Mouse (Mus musculus) limb, embryonic 12.5 days (tissue): ENCODE measurements around the gene Ttll12. TPM values are rescaled to one million over a fixed set of nuclear protein-coding genes. Genes with fewer than 3 reads are reported as not detected.

Experiments used
- ATAC-seq: fragments of 200-750 bp; cut with Nextera tagmentation; 2 replicates; pipeline ENCODE4 v1.8.0; 2017; ENCODE audit warnings: low read depth, moderate TSS enrichment; ENCODE audit not compliant: insufficient number of reproducible peaks, insufficient read depth, low FRiP score, low TSS enrichment
- H3K27ac ChIP-seq: fragments of 300-500 bp; sonication (generic); 2 replicates; pipeline ENCODE4 v1.5.1; 2016; ENCODE audit warnings: mild to moderate bottlenecking, moderate library complexity
- H3K27me3 ChIP-seq: fragments of 300-500 bp; sonication (generic); 2 replicates; pipeline ENCODE4 v1.6.1; 2016; ENCODE audit warnings: mild to moderate bottlenecking, moderate library complexity
- H3K36me3 ChIP-seq: fragments of 300-500 bp; sonication (generic); 2 replicates; pipeline ENCODE4 v1.6.1; 2016; ENCODE audit warnings: mild to moderate bottlenecking, moderate library complexity
- H3K4me1 ChIP-seq: fragments of 300-500 bp; sonication (generic); replicated peaks from 2 replicates; pipeline ENCODE4 v1.6.1; 2016
- H3K4me2 ChIP-seq: fragments of 300-500 bp; sonication (generic); 2 replicates; pipeline ENCODE4 v1.6.1; 2016; ENCODE audit warnings: mild to moderate bottlenecking, moderate library complexity
- H3K4me3 ChIP-seq: fragments of 300-500 bp; sonication (generic); replicated peaks from 2 replicates; pipeline ENCODE4 v1.5.1; 2016; ENCODE audit warnings: mild to moderate bottlenecking
- H3K9ac ChIP-seq: fragments of 300-500 bp; sonication (generic); replicated peaks from 2 replicates; pipeline ENCODE4 v1.6.1; 2016; ENCODE audit warnings: mild to moderate bottlenecking, moderate library complexity
- H3K9me3 ChIP-seq: fragments of 300-500 bp; sonication (generic); 2 replicates; pipeline ENCODE4 v1.6.1; 2016; ENCODE audit warnings: mild to moderate bottlenecking, moderate library complexity
- WGBS: fragments of 180-500 bp; shearing (Covaris S2); methylation state at CpG from one replicate; pipeline ENCODE4 v1.1.7; 2016; 5-methylcytosine and 5-hydroxymethylcytosine counted together
- polyA plus RNA-seq: library from polyadenylated mRNA; unstranded; fragments of >200 nt; fragmentation: Nextera tagmentation; extraction: Ambion mirVana; gene quantifications from 2 replicates; pipeline ENCODE4 v1.2.1, GENCODE M21; 2016

Gene Ttll12
- polyA plus RNA-seq, 1 experiment from 2014 or later: 44.7 TPM

DNA sequence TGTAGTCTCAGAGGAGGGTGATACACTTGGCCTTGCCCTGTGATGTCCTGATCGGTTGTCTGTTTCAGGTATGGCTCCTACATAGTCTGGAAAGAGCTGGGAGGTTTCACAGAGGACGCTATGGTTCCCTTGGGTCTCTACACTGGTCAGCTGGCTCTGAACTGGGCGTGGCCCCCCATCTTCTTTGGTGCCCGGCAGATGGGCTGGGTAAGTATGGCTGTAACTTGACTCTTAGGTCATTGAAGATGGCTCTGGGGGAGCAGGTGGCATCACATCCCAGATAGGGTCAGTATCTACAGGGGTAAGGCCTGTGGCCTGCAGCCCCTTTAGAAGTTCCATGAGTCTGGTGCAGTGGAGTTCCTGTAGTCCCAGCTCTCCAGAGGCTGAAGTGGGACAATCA is 22.8 kb downstream of the Ttll12 start:
- 89% methylated on average over 4 of the region's 4 CpGs for WGBS
- H3K36me3 ChIP-seq: peaks cover 34% of the 10 kb centered on the region
- no peak overlapping the region for H3K27ac ChIP-seq
- no peak overlapping the region for H3K4me3 ChIP-seq
- no peak overlapping the region for H3K4me2 ChIP-seq
- H3K9ac ChIP-seq: no peak overlapping the region
- no peaks in the 10 kb centered on the region for H3K9me3 ChIP-seq
- no peak for ATAC-seq
- no peaks in the 10 kb centered on the region for H3K27me3 ChIP-seq
- H3K4me1 ChIP-seq: no peaks in the 10 kb centered on the region

DNA sequence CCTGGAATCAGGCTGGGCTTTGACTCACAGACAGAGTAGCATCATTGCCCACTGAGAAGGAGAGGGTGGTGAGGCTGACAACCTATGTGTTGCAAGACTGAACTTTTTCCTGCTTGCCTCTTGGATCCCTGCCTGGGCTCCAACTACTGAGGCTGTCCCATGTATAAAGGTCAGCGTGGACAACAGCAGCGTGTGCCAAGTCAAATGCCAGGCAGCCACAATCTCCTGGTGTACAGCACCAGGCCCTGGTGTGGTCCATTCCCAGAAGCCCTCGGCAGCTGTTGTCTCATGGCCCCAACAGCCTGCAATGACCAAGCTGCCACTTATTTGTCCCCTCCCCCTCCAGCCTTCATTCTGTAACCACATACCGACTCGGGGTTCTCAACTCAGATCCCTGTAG is 23.3 kb downstream of the Ttll12 start:
- Histone ChIP-seq H3K4me3 (no peak overlapping the region), H3K4me1 (no peaks in the 10 kb centered on the region), H3K27me3 (no peaks in the 10 kb centered on the region), H3K9me3 (no peaks in the 10 kb centered on the region), H3K4me2 (no peak overlapping the region), H3K9ac (no peak overlapping the region), H3K36me3 (peaks cover 29% of the 10 kb centered on the region), H3K27ac (no peak overlapping the region)
- WGBS: 90% methylated on average over 5 of the region's 5 CpGs
- no peak for ATAC-seq

DNA sequence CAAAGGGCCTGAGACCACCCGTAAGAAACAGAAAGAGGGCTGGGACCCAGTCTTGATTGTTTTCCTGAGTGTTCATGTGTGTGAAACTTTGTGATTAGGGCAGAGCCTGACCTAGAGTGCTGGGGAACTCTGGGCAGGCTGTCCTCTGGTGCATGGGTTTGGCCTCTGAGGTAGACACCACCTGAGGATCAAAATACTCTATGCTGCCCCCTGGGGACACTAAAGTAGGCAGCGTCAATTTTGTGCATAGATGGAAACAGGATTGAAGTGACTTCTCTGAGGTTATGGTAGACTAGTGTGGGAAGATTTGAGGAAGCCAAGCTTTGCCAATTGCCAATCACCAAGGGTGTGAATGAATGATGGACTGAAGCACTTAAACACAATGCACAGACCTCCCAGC is 24.3 kb downstream of the Ttll12 start:
- WGBS: 73% methylated on average over 2 of the region's 2 CpGs

DNA sequence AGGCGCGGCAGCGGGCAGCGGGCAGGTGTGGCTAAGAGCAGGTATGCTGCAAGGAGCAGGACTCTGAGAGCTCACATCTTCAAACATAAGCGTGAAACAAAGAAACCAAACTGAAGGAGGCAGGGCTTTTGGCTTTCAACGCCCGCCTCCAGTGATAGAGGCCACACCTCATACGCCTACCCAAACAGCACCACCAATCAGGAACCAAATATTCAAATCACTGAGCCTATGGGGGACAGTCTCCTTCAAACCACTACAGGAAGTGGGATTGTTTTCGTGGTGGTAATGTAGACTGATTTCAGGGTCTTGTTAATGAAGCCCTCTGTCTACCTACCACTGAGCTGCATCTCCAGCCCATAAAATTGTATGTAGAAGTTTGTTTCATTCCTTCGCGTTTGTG is 25.3 kb downstream of the Ttll12 start:
- no peak for ATAC-seq

More for the DNA sequence above, 24.3 kb downstream of the Ttll12 start:
- no peaks in the 10 kb centered on the region for H3K9me3 ChIP-seq
- no peak overlapping the region for H3K4me3 ChIP-seq
- no peak overlapping the region for H3K4me2 ChIP-seq
- ATAC-seq: no peak
- H3K9ac ChIP-seq: no peak overlapping the region
- no peaks in the 10 kb centered on the region for H3K4me1 ChIP-seq
- peaks cover 19% of the 10 kb centered on the region for H3K36me3 ChIP-seq
- H3K27me3 ChIP-seq: no peaks in the 10 kb centered on the region
- H3K27ac ChIP-seq: no peak overlapping the region

DNA sequence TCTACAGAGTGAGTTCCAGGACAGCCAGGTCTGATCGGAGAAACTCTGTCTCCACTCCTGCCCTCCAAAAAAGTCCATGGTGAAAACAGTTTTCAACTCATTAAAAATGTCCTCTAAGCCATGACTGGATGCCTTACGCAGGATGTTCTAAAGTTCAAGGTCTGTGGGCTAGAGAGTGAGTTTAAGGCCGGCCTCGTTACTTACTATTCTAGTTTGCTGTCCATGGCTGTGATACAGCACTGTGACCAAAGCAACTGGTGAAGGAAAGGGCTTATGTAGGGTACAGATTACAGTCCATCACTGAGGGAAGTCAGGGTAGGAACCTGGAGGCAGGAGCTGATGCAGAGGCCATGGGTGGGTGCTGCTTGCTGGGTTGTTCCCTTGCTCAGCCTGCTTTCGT is 26.4 kb downstream of the Ttll12 start:
- ATAC-seq: no peak

More for the DNA sequence above, 25.3 kb downstream of the Ttll12 start:
- H3K9me3 ChIP-seq: no peaks in the 10 kb centered on the region
- H3K4me1 ChIP-seq: no peaks in the 10 kb centered on the region
- H3K4me2 ChIP-seq: no peak overlapping the region
- H3K27me3 ChIP-seq: no peaks in the 10 kb centered on the region
- H3K36me3 ChIP-seq: peaks cover 9% of the 10 kb centered on the region
- no peak overlapping the region for H3K27ac ChIP-seq
- WGBS: 60% methylated on average over 11 of the region's 11 CpGs
- H3K4me3 ChIP-seq: no peak overlapping the region
- H3K9ac ChIP-seq: no peak overlapping the region

DNA sequence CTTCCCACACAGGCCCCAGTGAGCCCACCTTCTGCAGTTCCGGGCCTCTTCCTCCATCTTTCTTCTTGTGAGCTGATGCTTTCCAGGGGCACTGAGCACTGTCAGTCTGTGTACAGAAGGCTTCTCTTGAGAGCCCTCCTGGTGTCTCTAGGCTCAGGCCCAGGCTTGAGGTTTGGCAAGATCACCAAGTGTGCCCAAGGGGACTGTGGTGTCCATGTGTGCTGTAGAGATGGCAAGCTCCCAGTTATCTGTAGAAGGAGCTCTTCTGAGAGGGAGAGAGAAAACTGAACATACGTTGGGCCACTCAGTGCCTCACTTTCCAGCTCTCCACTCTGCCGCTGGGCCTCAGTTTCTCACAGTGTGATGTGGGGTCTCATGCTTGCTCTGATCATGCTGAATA is 27.2 kb downstream of the Ttll12 start:
- H3K4me3 ChIP-seq: no peak overlapping the region
- WGBS: 90% methylated on average over 3 of the region's 3 CpGs
- H3K4me1 ChIP-seq: peaks cover 10% of the 10 kb centered on the region
- ATAC-seq: no peak
- H3K9me3 ChIP-seq: no peaks in the 10 kb centered on the region
- H3K27me3 ChIP-seq: peaks cover 2% of the 10 kb centered on the region; the same call in 1 of the 2 replicates
- H3K27ac ChIP-seq: no peak overlapping the region
- H3K9ac ChIP-seq: no peak overlapping the region
- no peaks in the 10 kb centered on the region for H3K36me3 ChIP-seq
- no peak overlapping the region for H3K4me2 ChIP-seq

More for the DNA sequence above, 26.4 kb downstream of the Ttll12 start:
- Histone ChIP-seq H3K36me3 (no peaks in the 10 kb centered on the region), H3K4me1 (peaks cover 4% of the 10 kb centered on the region), H3K27ac (no peak overlapping the region), H3K27me3 (no peaks in the 10 kb centered on the region), H3K4me2 (no peak overlapping the region), H3K9me3 (no peaks in the 10 kb centered on the region), H3K4me3 (no peak overlapping the region), H3K9ac (no peak overlapping the region)
- 93% methylated on average over 5 of the region's 5 CpGs for WGBS

DNA sequence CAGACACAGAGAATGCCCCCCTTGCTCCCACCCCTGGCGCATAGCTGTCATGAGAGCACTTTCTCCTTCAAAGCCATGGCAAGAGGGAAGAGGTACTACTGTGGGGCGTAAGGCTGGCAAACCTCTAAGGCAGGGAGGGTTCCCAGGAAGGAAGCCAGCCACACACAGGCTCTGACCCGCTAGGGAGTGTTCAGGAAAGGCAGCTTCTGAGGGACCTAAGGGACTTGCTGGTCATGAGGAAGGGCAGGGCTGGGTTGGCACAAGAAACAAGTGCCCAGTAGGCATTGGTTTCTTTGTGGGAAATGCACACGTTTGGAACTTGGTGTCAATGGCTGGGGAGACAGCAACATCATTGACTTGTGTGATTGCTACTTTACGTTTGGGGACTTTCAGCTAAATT is 29.0 kb downstream of the Ttll12 start:
- Histone ChIP-seq H3K9ac (no peak overlapping the region), H3K4me3 (no peak overlapping the region), H3K4me2 (no peak overlapping the region), H3K36me3 (no peaks in the 10 kb centered on the region), H3K9me3 (no peaks in the 10 kb centered on the region), H3K27ac (no peak overlapping the region), H3K27me3 (peaks cover 6% of the 10 kb centered on the region; the same call in 1 of the 2 replicates), H3K4me1 (peaks cover 10% of the 10 kb centered on the region)
- 78% methylated on average over 5 of the region's 5 CpGs for WGBS
- no peak for ATAC-seq

DNA sequence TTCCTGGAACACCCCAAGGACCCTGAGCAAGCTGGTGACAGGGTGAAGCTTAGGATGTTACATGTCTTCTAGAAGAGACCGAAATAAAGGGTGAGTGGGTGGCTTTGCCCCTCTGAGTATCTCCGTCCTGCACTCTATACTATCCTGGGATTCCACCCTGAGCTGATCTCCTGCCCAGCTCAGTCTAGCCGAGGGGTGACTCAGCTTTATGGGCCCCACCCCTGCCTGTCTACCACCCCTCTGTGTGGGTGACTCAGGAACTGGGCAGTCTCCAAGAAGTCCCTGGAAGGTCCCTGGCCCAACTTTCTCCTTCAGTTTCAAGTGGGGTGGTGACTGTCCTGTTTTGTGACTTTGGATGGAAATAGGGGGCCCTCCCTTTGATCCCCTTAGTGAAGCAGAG is 29.5 kb downstream of the Ttll12 start:
- H3K4me1 ChIP-seq: peaks cover 10% of the 10 kb centered on the region
- no peaks in the 10 kb centered on the region for H3K36me3 ChIP-seq
- H3K4me3 ChIP-seq: no peak overlapping the region
- ATAC-seq: no peak
- H3K9me3 ChIP-seq: no peaks in the 10 kb centered on the region
- H3K27me3 ChIP-seq: peaks cover 6% of the 10 kb centered on the region; the same call in 1 of the 2 replicates
- no peak overlapping the region for H3K27ac ChIP-seq
- no peak overlapping the region for H3K4me2 ChIP-seq
- 87% methylated on average over 3 of the region's 3 CpGs for whole genome bisulfite sequencing
- H3K9ac ChIP-seq: no peak overlapping the region

DNA sequence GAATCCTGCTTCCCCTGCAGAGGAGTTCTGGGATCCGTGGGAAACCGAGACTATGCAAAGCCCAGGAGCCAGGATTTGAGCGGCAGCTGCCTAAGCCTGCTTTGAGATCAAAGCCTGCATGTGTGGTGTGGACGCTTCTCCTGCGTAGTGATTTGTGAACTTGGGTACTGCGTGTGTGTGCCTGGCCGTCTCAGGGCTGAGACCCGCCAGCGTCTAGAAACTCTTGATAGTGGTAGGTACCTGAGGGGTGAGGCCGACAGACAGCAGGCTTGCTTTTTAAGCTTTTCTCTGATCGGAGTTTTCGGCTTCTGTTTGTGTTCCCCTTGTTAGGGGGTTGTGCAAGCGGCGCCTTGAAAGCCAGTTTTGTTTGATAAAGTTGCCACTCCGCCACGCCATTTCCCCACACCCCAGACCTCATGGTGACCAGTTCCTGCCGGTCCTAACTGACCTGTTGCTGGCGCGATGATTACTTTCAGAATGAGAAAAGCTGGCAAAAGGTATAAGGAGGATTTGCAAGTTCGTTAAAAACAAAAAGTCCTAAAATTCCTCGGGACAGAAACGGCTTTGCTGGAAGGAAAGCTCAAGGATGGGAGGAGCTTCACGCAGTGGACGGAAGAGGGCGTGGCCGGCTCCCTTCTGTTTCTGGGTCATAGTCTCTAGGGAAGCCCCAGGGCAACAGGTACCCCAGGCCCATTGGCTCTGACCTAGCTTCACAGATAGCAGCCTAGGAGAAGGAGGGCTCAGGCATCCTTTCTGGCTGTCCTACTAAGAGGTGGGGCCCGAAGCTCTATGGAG is 30.9 kb downstream of the Ttll12 start:
- peaks cover 6% of the 10 kb centered on the region; the same call in 1 of the 2 replicates for H3K27me3 ChIP-seq
- 2% methylated on average over 27 of the region's 27 CpGs for WGBS
- peak overlapping the region; percentile 95 for H3K4me2 ChIP-seq
- H3K4me1 ChIP-seq: peaks cover 10% of the 10 kb centered on the region
- peak overlapping the region; percentile 36; the same call in 1 of the 2 replicates for H3K27ac ChIP-seq
- ATAC-seq: peak; percentile 48
- H3K4me3 ChIP-seq: peak overlapping the region; percentile 46
- H3K9ac ChIP-seq: peak overlapping the region; percentile 59
- H3K9me3 ChIP-seq: no peaks in the 10 kb centered on the region
- H3K36me3 ChIP-seq: no peaks in the 10 kb centered on the region

DNA sequence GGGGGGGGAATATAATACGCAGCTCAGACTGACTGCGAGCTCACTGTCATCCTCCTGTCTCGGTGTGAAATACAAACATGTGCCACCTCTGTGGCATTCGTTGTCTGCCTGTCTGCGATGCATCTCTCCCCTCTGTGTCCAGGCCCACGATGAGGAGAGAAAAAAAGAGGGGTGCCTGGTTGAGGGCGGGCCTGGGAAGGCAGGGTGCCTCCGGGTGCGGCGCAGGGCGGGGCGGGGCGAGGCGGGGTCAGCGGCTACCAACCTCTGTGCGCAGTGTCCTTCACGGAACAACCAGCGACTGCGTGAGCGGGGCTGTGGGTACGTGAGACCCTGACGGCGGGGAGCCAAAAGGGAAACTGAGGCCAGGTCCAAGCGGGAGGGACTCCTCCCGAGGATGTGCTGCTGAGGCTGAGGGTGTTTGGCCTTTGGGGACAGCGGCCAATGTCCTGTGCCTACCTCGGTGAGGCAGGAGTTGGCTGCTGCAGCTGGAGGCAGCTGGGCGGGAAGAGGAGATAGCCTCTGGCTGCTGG is 31.6 kb downstream of the Ttll12 start, which contains the start of the genes Tspo and Mcat:
Gene Tspo, plus strand, starts transcription at position 266 of the 530 bp plus-strand sequence.
Gene Mcat, minus strand, starts transcription at position 461 of the 530 bp plus-strand sequence.
- ATAC-seq: peak; percentile 26; the same call in 1 of the 2 replicates
- peaks cover 10% of the 10 kb centered on the region for H3K4me1 ChIP-seq
- 0% methylated on average over 27 of the region's 28 CpGs for WGBS
- H3K36me3 ChIP-seq: no peaks in the 10 kb centered on the region
- peak within 1 kb of the TSS; percentile 42 for H3K27ac ChIP-seq
- H3K9me3 ChIP-seq: no peaks in the 10 kb centered on the region
- peak within 1 kb of the TSS; percentile 59 for H3K9ac ChIP-seq
- H3K4me2 ChIP-seq: peak within 1 kb of the TSS; percentile 95
- H3K4me3 ChIP-seq: peak within 1 kb of the TSS; percentile 46
- peaks cover 6% of the 10 kb centered on the region; the same call in 1 of the 2 replicates for H3K27me3 ChIP-seq

DNA sequence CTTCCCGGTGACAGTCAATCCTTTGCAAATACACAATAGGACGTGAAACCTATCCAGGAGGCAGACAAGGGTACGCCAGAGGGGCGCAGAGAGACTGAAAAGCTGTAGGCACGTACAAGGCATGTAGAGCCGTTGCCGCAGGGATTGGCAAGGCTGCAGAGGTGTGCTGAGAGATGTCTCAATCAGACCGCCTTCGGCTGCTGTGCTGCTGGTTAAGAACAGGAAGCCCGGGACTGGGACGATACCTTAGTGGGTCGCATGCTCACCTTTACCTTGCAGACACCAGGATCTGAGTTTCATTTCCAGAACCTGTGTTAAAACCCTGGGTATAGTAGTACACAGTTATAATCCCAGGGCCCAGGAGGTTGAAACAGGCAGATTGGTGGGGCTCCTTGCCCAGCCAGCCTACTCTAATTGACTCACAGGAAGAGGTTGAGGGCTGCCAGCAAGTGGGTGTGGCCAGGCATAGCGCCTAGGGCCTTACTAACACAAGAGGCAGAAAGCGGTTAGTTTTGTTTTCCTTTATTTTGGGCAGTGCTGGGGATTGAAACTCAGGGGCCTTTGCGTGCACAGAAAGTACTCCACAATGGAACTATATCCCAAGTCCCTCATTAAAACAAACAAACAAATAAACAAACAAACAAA is 32.2 kb downstream of the Ttll12 start:
- Histone ChIP-seq H3K27me3 (peaks cover 6% of the 10 kb centered on the region; the same call in 1 of the 2 replicates), H3K4me2 (peak overlapping the region; percentile 95), H3K9me3 (no peaks in the 10 kb centered on the region), H3K4me3 (peak overlapping the region; percentile 46), H3K36me3 (no peaks in the 10 kb centered on the region), H3K9ac (peak overlapping the region; percentile 59; the same call in 1 of the 2 replicates), H3K4me1 (peaks cover 10% of the 10 kb centered on the region), H3K27ac (peak overlapping the region; percentile 42)
- ATAC-seq: 0 out of 2 replicates have a peak, but pooled peaks have one; percentile 12
- WGBS: 31% methylated on average over 15 of the region's 15 CpGs
